Mouse (Mus musculus): ENCODE measurements around the gene Tbcc.

DNA sequence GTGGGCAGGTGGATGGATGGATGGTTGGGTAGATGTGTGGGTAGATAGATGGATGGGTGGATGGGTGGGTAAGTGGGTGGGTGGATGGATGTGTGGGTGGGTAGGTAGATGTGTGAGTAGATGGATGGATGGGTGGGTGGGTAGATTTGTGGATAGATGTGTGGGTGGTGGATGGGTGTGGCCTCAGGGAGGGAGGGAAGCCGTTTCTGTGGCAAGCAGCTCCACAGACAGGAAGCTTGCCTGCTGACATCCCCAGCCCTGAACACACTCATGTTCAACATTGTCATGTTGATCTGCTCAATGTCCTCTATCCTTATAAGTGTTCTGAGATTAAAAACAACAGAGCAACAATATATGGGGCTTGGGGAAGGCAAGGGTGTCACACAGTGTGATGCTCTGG, 19.6 kb upstream of the Tbcc start:
- no peak for TF ChIP-seq CTCF (IDR thresholded peaks at IDR 0.05; ENCODE audit: low read depth)
- TF ChIP-seq EP300 (IDR thresholded peaks at IDR 0.05; ENCODE audit: low read depth), result no peak

Data from heart, postnatal 0 days (tissue).